Mouse (Mus musculus) macrophage (primary cell): Measurements from ENCODE around the gene Ncam1. TPM values are rescaled to one million over a fixed set of nuclear protein-coding genes. Genes with fewer than 3 reads are reported as not detected.

Source experiments
- H3K27ac ChIP-seq: fragments of 350-480 bp; formaldehyde crosslinking; 2 replicates; pipeline ENCODE4 v1.9.0; 2021
- H3K36me3 ChIP-seq: fragments of 350-480 bp; formaldehyde crosslinking; 2 replicates; pipeline ENCODE4 v1.9.0; 2021; ENCODE audit errors: inconsistent target
- H3K4me3 ChIP-seq: fragments of 350-480 bp; formaldehyde crosslinking; 2 replicates; pipeline ENCODE4 v1.9.0; 2021; ENCODE audit errors: inconsistent target
- H3K79me2 ChIP-seq: fragments of 350-480 bp; formaldehyde crosslinking; 2 replicates; pipeline ENCODE4 v1.9.0; 2021; ENCODE audit errors: inconsistent target
- WGBS: methylation state at CpG from one replicate; pipeline ENCODE4 v1.1.7; 2026; ENCODE audit warnings: inconsistent platforms; ENCODE audit not compliant: missing documents; 5-methylcytosine and 5-hydroxymethylcytosine counted together
- polyA plus RNA-seq: library from polyadenylated mRNA; stranded (reverse); fragments of 250-400 nt; gene quantifications from 3 replicates; pipeline ENCODE4 v1.2.4, GENCODE M21; 2018; ENCODE audit warnings: inconsistent platforms

The Ncam1 gene
- polyA plus RNA-seq, 1 experiment from 2014 or later: 0.06 TPM

- WGBS: 84% methylated on average over 4 of the region's 4 CpGs
- Histone ChIP-seq H3K27ac (no peak overlapping the region), H3K36me3 (no peaks in the 10 kb centered on the region), H3K79me2 (no peaks in the 10 kb centered on the region), H3K4me3 (no peak overlapping the region)
Observed at GRCm38 (mm10) chr9:49601215-49601614, 197.5 kb downstream of the Ncam1 start.

- no peaks in the 10 kb centered on the region for H3K79me2 ChIP-seq
- no peak overlapping the region for H3K4me3 ChIP-seq
- H3K27ac ChIP-seq: no peak overlapping the region
- H3K36me3 ChIP-seq: no peaks in the 10 kb centered on the region
- WGBS: 75% methylated on average over 10 of the region's 11 CpGs
Observed at GRCm38 (mm10) chr9:49595635-49596348, 202.9 kb downstream of the Ncam1 start.

- H3K36me3 ChIP-seq: no peaks in the 10 kb centered on the region
- 76% methylated on average over 7 of the region's 7 CpGs for WGBS
- no peak overlapping the region for H3K4me3 ChIP-seq
- no peak overlapping the region for H3K27ac ChIP-seq
- no peaks in the 10 kb centered on the region for H3K79me2 ChIP-seq
Observed at GRCm38 (mm10) chr9:49594876-49595634, 203.7 kb downstream of the Ncam1 start.

- H3K36me3 ChIP-seq: no peaks in the 10 kb centered on the region
- H3K27ac ChIP-seq: no peak overlapping the region
- H3K79me2 ChIP-seq: no peaks in the 10 kb centered on the region
- H3K4me3 ChIP-seq: no peak overlapping the region
- 80% methylated on average over 10 of the region's 10 CpGs for WGBS
Observed at GRCm38 (mm10) chr9:49593951-49594536, 204.7 kb downstream of the Ncam1 start.

GRCm38 (mm10) chr9:49592006-49592405 is 206.7 kb downstream of the Ncam1 start:
- no peak overlapping the region for H3K4me3 ChIP-seq
- WGBS: 71% methylated on average over 2 of the region's 2 CpGs
- H3K27ac ChIP-seq: no peak overlapping the region
- H3K36me3 ChIP-seq: no peaks in the 10 kb centered on the region
- H3K79me2 ChIP-seq: no peaks in the 10 kb centered on the region

- no peaks in the 10 kb centered on the region for H3K79me2 ChIP-seq
- WGBS: 92% methylated on average over 4 of the region's 4 CpGs
- H3K36me3 ChIP-seq: no peaks in the 10 kb centered on the region
- H3K4me3 ChIP-seq: no peak overlapping the region
- no peak overlapping the region for H3K27ac ChIP-seq
Observed at GRCm38 (mm10) chr9:49590261-49590660, 208.5 kb downstream of the Ncam1 start.

GRCm38 (mm10) chr9:49577136-49577535 is 221.6 kb downstream of the Ncam1 start:
- Histone ChIP-seq H3K4me3 (no peak overlapping the region), H3K79me2 (no peaks in the 10 kb centered on the region), H3K36me3 (no peaks in the 10 kb centered on the region), H3K27ac (no peak overlapping the region)
- 93% methylated on average over 4 of the region's 4 CpGs for WGBS

- WGBS: 69% methylated on average over 9 of the region's 9 CpGs
- Histone ChIP-seq H3K79me2 (no peaks in the 10 kb centered on the region), H3K27ac (no peak overlapping the region), H3K36me3 (no peaks in the 10 kb centered on the region), H3K4me3 (no peak overlapping the region)
Observed at GRCm38 (mm10) chr9:49571695-49572510, 226.8 kb downstream of the Ncam1 start.

GRCm38 (mm10) chr9:49570731-49571694 is 227.7 kb downstream of the Ncam1 start:
- H3K27ac ChIP-seq: no peak overlapping the region
- no peak overlapping the region for H3K4me3 ChIP-seq
- 59% methylated on average over 10 of the region's 10 CpGs for WGBS
- H3K36me3 ChIP-seq: no peaks in the 10 kb centered on the region
- no peaks in the 10 kb centered on the region for H3K79me2 ChIP-seq

- 63% methylated on average over 7 of the region's 7 CpGs for WGBS
- no peak overlapping the region for H3K27ac ChIP-seq
- H3K79me2 ChIP-seq: no peaks in the 10 kb centered on the region
- H3K36me3 ChIP-seq: no peaks in the 10 kb centered on the region
- no peak overlapping the region for H3K4me3 ChIP-seq
Observed at GRCm38 (mm10) chr9:49570033-49570660, 228.6 kb downstream of the Ncam1 start.

GRCm38 (mm10) chr9:49565846-49566245 is 232.9 kb downstream of the Ncam1 start:
- H3K27ac ChIP-seq: no peak overlapping the region
- 83% methylated on average over 2 of the region's 2 CpGs for WGBS
- no peaks in the 10 kb centered on the region for H3K79me2 ChIP-seq
- H3K36me3 ChIP-seq: no peaks in the 10 kb centered on the region
- H3K4me3 ChIP-seq: no peak overlapping the region

- H3K4me3 ChIP-seq: no peak overlapping the region
- no peaks in the 10 kb centered on the region for H3K36me3 ChIP-seq
- no peaks in the 10 kb centered on the region for H3K79me2 ChIP-seq
- 95% methylated on average over 2 of the region's 2 CpGs for WGBS
- H3K27ac ChIP-seq: no peak overlapping the region
Observed at GRCm38 (mm10) chr9:49558941-49559340, 239.8 kb downstream of the Ncam1 start.

GRCm38 (mm10) chr9:49551353-49551752 is 247.4 kb downstream of the Ncam1 start:
- no peak overlapping the region for H3K4me3 ChIP-seq
- H3K79me2 ChIP-seq: no peaks in the 10 kb centered on the region
- no peak overlapping the region for H3K27ac ChIP-seq
- H3K36me3 ChIP-seq: no peaks in the 10 kb centered on the region
- WGBS: 33% methylated on average over 2 of the region's 2 CpGs
